Mouse (Mus musculus): ENCODE data around the gene Katnb1. TPM values are rescaled to one million over a fixed set of nuclear protein-coding genes. Genes with fewer than 3 reads are reported as not detected.
A peak's percentile ranks its signal among the peaks of the same experiment; 100 is the strongest.

Katnb1 gene
- total RNA-seq, 2 experiments from 2014 or later: 43.9 to 47.2 TPM

GRCm38 (mm10) chr8:95079305-95079704 lies 1.7 kb upstream of the Katnb1 start:
- no peak for DNase-seq (ENCODE audit: low spot score in 2 of 2)
- intact Hi-C loops (cut with DNase I): loop anchor here (5.0 kb wide), 1 partner anchor 57 kb away; no protein-coding TSS in a partner anchor

DNA sequence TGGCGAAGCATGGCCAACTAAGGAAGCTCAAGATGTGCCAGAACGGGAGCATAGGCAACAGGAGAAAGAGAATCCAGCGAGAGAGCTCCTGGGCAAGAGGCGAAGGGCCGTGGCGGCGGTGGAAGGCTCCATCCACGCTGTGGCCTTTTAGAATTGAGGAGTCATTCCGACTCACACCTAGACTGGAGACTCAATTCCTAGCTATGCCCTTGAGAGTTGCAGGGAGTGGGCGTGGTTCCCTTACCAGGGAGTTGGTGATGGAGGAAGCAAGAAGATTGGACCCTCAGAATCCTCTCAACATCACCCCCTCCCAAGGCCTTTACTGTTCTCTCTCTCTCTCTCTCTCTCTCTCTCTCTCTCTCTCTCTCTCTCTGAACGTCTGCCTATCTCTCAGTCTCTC lies 664 bp downstream of the Katnb1 start:
- intact Hi-C loops (cut with DNase I): no loop called here

GRCm38 (mm10) chr8:95084261-95084660 lies 3.3 kb downstream of the Katnb1 start:
- intact Hi-C loops (cut with DNase I): no loop called here
- DNase-seq (ENCODE audit: low spot score in 2 of 2): no peak

More for the DNA sequence above, 664 bp downstream of the Katnb1 start:
- no peak for DNase-seq (ENCODE audit: low spot score in 2 of 2)

- no peak for DNase-seq (ENCODE audit: low spot score in 2 of 2)
- intact Hi-C loops (cut with DNase I): loop anchor here (5.0 kb wide), 1 partner anchor 143 kb away; no protein-coding TSS in a partner anchor
These were observed 3.9 kb downstream of the Katnb1 start for GRCm38 (mm10) chr8:95084744-95085431.

- DNase-seq (ENCODE audit: low spot score in 2 of 2): no peak
- intact Hi-C loops (cut with DNase I): loop anchor here (5.0 kb wide), 1 partner anchor 143 kb away; no protein-coding TSS in a partner anchor
These were observed 4.6 kb downstream of the Katnb1 start for GRCm38 (mm10) chr8:95085432-95086141.

GRCm38 (mm10) chr8:95093574-95093973 lies 12.6 kb downstream of the Katnb1 start:
- no peak for DNase-seq (ENCODE audit: low spot score in 2 of 2)
- intact Hi-C loops (cut with DNase I): no loop called here

GRCm38 (mm10) chr8:95099009-95099408 lies 18.0 kb downstream of the Katnb1 start:
- peak; percentile 60 to 72 for DNase-seq (ENCODE audit: low spot score in 2 of 2)
- intact Hi-C loops (cut with DNase I): no loop called here

- intact Hi-C loops (cut with DNase I): loop anchor here (10.0 kb wide), 1 partner anchor 103 kb away; the partner anchor contains the start of gene Kifc3
- no peak for DNase-seq (ENCODE audit: low spot score in 2 of 2)
These were observed 21.0 kb downstream of the Katnb1 start for GRCm38 (mm10) chr8:95101972-95102371.

DNA sequence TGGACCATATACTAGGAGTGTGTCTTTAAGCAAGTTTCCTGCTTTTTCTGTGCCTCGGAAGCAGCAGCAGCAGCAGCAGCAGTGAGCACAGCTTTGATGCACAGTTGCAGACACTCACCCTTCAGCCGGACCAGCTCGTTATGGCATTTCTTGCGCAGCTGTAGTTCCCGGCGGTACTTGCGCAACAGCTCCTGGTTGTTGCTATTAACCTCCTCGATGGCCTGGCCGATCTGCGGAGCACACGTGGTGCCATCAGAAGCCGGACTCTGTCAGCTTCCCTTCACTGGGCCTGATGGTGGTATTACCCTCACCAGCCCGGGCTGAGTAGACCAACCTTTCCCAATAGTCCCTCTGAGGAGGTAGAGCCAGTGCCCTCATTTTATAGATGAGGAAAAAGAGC lies 26.3 kb downstream of the Katnb1 start:
- intact Hi-C loops (cut with DNase I): loop anchor here (10.0 kb wide), 1 partner anchor 97 kb away; the partner anchor contains the start of gene Kifc3

DNA sequence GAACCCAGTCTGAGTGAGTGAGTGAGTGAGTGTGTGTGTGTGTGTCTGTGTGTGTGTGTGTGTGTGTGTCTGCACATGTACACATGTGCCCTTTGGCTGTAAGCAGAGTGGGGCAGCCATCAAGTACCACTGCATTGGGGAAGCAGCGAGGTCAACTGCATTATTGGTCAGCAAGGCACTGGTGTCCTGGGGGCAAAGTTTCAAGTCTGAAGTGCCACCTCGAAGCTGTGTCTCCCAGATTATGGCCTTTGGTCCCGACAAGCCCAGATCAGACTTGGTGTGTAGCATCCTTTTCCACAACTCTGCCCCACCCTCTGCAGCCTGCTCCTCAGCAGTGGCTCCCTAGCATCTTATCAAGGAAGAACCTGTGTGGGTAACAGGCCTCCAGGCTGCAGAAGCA lies 31.6 kb downstream of the Katnb1 start:
- intact Hi-C loops (cut with DNase I): no loop called here
- DNase-seq (ENCODE audit: low spot score in 2 of 2): no peak

More for the DNA sequence above, 26.3 kb downstream of the Katnb1 start:
- DNase-seq (ENCODE audit: low spot score in 2 of 2): no peak

DNA sequence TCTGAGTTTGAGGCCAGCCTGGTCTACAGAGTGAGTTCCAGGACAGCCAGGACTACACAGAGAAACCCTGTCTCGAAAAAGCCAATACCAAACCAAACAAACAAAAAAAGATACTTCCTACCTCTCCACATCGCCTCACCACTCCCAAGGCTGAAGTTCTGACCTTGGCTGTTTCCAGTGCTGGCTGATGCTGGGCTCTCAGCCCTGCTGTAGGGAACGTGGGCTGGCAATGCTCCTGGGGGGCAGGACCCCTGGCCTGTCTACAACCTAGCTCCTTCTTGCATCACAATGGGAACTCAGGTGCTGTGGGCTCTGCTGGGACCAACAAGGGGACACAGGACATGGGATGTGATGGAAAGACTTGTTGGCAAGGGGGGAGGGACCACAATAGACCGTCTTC lies 32.1 kb downstream of the Katnb1 start:
- intact Hi-C loops (cut with DNase I): no loop called here
- DNase-seq (ENCODE audit: low spot score in 2 of 2): no peak

DNA sequence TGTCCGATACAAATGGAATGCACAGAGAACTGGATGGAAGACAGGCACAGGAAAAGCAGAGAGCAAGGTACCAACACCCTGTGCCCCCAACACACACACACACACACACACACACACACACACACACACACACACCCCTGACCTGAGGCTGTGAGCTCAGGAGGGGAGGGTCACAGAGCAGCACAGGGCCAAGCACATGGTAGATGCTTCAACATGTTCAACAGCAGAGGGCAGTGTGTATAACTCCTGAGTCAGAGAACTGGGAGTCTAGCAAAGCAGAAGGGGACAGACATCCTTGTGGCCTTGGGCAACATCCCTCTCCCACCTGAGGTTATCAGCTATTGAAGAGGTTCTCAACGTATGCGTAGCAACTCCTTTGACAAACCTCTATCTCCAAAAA lies 32.8 kb downstream of the Katnb1 start:
- intact Hi-C loops (cut with DNase I): no loop called here
- peak; percentile 39 to 41 for DNase-seq (ENCODE audit: low spot score in 2 of 2)

- intact Hi-C loops (cut with DNase I): no loop called here
- DNase-seq (ENCODE audit: low spot score in 2 of 2): no peak
These were observed 42.5 kb downstream of the Katnb1 start for GRCm38 (mm10) chr8:95123455-95123854.

GRCm38 (mm10) chr8:95126497-95126896 lies 45.5 kb downstream of the Katnb1 start:
- intact Hi-C loops (cut with DNase I): no loop called here
- DNase-seq (ENCODE audit: low spot score in 2 of 2): no peak

GRCm38 (mm10) chr8:95127658-95128057 lies 46.7 kb downstream of the Katnb1 start:
- intact Hi-C loops (cut with DNase I): no loop called here

DNA sequence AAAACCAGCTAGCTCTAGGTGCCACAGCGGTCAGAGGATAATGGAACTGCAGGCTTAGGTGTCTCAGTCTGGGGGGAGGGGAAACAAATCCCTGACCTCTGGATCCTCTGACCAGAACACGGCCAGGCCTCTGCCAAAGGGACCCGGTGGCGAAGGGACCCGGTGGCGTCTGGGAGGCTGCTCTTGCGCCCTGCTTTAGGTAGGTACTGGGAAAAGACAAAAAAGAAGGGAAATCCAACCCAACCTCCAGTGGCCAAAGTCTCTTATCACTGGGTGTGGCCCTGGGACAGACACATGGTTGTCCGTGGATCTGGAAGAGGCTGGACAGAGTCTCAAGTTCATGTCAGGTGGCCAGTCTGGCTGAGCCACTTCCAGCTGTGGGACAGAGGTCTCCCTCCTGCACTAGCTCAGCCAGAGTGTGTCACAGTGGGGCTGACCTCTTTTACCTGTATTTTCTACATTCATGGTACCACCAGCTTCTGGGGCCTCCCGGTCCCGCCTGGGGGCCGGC lies 47.8 kb downstream of the Katnb1 start:
- DNase-seq (ENCODE audit: low spot score in 2 of 2): no peak
- intact Hi-C loops (cut with DNase I): no loop called here

More at GRCm38 (mm10) chr8:95127658-95128057, 46.7 kb downstream of the Katnb1 start:
- no peak for DNase-seq (ENCODE audit: low spot score in 2 of 2)

- intact Hi-C loops (cut with DNase I): loop anchor here (10.0 kb wide), 1 partner anchor 74 kb away; the partner anchor contains the start of gene Kifc3
These were observed 50.1 kb downstream of the Katnb1 start for GRCm38 (mm10) chr8:95130966-95131537.

GRCm38 (mm10) chr8:95131983-95132382 lies 51.0 kb downstream of the Katnb1 start:
- intact Hi-C loops (cut with DNase I): loop anchor here (10.0 kb wide), 1 partner anchor 73 kb away; the partner anchor contains the start of gene Kifc3
- DNase-seq (ENCODE audit: low spot score in 2 of 2): no peak

More at GRCm38 (mm10) chr8:95130966-95131537, 50.1 kb downstream of the Katnb1 start:
- DNase-seq (ENCODE audit: low spot score in 2 of 2): no peak

DNA sequence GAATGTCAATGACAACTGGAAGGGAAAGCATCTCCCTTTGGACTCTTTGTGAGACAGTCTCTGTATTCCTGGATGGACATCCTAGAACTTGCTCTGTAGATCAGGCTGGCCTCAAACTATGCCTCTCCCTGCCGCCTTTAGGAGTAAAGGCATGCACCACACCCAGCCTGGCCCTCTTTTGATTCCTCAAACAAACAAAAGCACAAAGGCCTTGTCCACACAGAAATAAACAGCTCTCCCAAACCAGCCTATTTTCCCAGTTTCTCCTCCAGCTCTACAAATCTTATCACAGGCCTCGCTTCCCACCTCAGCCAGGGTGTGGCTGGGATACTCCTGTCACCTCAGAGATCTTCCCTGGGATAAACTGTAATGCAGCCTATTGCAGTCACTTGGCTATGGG lies 53.2 kb downstream of the Katnb1 start:
- intact Hi-C loops (cut with DNase I): loop anchor here (10.0 kb wide), 1 partner anchor 71 kb away; the partner anchor contains the start of gene Kifc3
- DNase-seq (ENCODE audit: low spot score in 2 of 2): no peak

- no peak for DNase-seq (ENCODE audit: low spot score in 2 of 2)
- intact Hi-C loops (cut with DNase I): loop anchor here (10.0 kb wide), 1 partner anchor 70 kb away; the partner anchor contains the start of gene Kifc3
These were observed 54.3 kb downstream of the Katnb1 start for GRCm38 (mm10) chr8:95135242-95135641.
